Mouse (Mus musculus) ovary, adult 18-20 months (tissue): ENCODE results near the gene Ggta1.

Experiments
- DNase-seq: peaks from one replicate; pipeline ENCODE4 v3.0.0; 2022; ENCODE audit warnings: low spot score, mixed read lengths

Ggta1 gene

DNA sequence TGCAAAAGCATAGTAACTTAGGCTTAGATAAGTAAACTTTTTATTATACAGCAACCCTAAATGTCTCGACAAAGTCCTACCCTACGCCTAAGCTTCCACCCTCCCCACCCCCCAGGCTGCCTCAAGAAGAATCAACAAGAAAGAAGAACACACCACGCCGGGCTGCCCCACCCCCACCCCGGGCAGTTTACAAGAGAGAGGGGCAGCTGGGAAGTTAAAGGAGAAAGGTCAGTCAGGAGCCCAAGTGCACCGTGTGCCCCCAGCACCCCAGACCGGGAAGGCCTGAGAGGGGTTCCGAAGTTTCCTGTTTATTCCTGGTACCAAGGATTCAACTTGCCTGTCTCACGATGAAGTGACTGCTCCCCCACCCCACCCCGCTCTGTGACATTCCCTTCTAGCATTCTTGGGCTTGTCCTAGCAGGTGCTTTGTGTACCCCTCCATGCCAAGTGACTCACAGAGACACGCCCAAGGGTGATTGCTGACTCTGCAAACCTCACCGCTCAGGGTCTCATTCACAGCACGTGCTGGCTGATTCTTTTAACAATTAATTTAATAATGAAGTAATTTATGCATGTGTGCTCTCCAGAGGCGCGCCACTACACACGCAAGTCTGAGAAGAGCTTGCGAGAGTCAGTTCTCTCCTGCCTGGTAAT, 27.6 kb upstream of the Ggta1 start:
- no peak for DNase-seq

DNA sequence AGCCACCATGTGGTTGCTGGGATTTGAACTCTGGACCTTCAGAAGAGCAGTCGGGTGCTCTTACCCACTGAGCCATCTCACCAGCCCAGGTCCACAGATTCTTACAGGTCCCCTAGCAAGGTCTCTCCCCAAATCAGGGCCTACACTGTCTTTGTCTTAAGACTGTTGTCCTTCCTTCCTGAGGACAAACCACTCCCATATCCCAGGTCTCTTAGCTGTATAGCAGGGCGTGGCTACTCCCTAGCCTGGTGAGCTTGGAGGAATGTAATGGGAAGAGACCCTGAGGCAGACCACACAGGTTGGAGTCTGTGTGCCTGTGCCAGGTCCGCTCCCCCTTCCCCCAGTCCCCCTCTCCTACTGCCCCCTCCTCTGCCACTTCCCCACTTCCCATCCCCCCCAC, 24.7 kb upstream of the Ggta1 start:
- DNase-seq, result no peak

DNA sequence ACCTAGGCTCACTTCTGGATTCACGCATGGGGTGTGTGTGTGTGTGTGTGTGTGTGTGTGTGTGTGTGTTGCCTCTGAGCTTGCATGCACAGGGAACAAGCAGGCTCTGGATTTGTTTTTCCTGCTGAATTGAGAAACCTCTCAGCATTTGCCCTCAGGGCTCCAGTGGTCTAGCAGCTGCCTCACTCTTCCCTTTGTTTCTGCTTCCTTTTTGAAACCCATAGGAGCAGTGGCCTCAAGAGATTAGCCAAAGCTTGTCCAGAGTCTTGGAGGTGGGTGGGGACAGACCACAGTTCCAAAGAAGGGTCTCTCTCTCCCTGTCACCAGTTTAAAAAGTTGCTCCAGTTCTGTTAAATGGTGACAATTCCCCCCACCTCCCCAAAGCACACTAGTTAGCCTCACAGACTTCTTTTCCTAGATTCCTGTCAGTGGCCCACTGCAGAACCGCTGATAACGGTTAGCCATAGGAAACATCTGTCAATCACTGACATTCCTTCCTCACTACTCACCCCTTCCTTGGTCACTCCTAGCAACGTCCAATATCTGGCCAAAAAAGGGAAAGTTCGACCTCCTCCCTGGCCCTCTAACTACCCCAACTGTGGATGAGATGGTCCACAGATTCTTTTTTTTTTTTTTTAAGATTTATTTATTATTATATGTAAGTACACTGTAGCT, 24.1 kb upstream of the Ggta1 start:
- DNase-seq, result no peak

DNA sequence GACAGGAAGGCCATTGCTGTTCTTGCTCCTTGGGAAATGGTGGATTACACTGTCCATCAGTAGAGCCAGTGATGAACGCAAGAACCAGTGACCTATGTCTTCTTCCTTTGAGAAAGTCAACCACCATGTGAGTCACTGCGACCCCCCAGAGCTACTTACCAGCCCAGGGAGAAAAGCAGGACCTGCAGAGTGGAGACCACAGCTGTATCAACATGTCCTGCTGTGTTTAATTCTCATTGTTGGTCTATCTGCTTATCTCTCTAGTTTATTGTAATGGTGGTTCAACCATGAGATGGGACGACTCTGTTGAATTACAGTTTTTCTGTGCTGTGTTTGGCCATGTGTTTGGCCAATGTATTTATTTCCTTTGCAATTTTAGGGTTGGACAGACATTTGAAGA, 21.1 kb upstream of the Ggta1 start:
- DNase-seq, result no peak

DNA sequence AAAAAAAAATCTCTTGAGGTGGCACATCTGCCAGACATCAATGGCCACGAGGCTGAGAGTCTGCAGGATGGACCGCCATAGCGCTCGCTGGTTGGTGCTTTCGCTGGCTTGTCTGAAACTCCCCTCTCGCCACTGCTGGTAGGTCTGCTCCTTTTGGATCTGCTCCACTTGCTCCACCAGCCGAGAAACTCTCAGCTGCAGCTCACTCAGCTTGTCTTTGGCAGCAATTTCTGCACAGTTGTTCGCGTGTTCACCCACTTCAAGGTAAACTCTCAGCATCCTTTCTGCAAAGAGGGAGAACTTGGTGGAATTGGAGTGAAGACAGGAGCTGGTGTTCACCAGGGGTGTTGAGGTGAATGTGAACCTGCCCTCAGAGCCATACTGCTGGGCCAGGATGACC, 20.4 kb upstream of the Ggta1 start:
- DNase-seq, result no peak

DNA sequence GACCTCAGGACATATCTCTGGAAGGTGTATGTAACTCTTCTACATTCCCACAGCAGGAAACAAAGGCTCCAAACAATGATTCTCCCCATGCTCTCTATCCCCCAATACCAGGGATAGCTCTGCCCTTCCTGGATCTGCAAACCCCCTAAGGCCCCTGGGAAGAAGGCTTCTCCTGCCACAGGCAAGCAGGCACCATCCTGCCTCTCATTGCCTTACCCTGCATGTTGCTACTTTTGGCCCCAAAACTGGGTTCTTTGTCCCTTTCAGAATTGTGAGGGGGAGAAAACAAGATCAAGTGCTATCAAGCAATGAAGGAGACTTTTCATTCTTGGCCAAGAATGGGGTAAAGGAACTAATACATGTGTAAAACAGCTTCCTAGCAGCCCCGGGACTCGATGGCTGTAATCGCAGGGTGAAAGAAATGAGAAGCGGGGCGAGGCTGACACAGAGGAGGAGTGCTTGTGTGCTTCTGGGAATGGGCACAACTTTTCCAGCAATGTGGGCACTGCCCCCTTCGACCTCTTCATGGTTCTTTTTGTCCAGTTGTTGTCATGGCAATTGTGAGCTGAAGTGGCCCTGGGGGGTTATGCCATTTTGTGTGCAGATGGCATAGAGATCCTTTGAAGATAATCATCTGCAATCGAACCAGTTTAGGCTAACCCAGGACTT, 18.4 kb upstream of the Ggta1 start:
- DNase-seq, result no peak

DNA sequence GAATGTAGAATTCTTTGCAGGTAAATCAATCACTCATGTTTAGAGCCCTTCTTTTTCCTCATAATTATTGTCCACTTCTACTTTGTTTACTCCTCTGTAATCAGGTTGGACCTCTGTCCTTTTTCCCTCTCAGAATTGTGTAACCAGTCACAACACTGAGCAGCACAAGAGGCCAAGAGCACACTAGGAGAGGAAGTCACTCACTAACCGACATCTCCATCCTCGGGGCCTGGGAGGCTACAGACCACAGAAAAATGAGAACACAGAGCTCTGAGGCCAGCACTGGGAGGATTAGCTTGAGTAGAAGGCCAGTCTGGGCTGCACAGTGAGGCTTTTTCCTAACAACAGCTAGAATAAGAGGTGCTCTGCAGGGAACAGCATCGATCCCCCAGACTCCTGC, 17.0 kb upstream of the Ggta1 start:
- DNase-seq, result no peak

DNA sequence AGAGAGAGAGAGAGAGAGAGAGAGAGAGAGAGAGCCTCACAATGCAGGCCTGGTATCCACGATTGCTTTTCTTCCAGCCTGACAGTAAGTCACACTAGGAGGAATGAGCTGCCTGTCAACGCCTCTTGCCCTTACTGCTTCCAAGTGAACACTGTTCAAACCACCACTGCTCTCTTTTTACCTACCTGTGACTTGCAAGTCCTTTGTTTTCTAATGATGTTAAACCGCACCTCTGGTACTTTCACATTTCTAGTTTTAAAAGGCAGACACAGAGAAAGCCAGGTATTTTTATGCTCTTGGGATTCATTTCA, 15.7 kb upstream of the Ggta1 start:
- no peak for DNase-seq

DNA sequence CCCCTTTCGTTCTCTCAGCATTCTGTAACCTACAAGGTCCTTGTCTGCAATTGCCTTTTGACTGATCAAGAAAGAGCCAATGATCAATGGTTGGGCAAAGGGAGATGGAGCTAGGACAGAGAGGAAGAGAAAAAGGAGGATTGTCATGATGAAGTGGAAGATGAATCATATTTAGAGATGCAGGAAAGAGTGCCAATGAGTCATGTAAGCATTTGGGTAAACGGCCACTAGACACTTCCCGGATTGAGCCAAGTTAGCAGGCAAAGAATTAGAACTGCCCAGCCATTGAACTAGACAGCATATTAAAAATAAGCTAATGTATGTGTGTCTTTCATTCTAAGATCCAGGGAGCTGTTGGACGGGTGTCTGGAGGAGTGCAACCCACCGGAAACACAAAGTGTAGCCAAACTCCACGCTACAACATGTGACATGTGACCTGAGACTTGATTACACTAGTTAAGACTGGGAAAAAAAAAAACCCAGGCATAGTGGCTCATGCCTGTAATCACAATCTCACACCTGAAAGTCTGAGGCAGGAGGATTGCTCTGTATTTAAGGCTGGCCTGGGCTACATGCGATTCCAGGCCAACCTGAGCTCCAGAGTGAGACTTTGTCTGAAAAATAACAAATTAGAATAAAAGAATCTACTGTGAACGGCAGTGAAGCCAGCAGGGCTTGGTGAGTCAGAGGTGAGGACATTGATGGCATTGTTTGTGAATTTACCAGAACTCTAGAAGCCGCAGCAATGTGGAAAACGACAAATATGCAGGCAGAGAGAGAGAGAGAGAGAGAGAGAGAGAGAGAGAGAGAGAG, 15.2 kb upstream of the Ggta1 start:
- no peak for DNase-seq

DNA sequence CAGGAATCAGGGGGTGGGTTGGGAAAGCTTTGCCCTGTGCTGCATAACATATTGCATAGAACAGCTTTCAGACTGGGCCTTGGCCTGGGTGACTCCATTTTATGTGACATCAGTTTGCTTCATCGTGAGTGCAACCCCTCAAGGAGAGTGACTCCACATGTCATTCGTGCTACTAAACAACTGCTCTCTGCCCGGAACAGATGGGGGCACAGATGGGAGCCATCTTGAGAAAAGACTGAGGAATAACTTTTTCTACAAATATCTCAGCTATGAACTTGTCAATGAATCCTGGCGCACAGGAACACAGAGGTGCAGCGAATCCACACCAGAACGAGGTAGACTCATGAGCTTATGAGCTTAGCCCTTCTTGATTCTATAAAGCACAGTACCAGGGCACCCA, 14.3 kb upstream of the Ggta1 start:
- DNase-seq, result no peak

DNA sequence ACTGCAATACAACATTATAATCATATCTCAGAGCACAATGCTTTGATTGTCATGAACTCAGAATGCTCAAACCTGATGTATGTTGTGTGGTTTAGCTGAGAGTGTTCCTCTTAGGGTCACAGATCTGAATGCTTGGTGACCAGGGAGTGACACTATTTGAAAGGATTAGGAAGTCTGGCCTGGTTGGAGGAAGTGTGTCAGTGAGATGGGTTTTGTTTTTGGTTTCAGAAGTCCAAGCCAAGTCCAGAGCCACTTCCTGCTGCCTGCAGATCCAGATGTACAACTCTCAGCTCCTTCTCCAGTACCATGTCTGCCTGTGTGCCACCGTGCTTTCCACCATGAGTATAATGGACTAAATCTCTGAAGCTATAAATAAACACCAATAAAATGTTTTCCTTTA, 11.9 kb upstream of the Ggta1 start:
- DNase-seq, result no peak

DNA sequence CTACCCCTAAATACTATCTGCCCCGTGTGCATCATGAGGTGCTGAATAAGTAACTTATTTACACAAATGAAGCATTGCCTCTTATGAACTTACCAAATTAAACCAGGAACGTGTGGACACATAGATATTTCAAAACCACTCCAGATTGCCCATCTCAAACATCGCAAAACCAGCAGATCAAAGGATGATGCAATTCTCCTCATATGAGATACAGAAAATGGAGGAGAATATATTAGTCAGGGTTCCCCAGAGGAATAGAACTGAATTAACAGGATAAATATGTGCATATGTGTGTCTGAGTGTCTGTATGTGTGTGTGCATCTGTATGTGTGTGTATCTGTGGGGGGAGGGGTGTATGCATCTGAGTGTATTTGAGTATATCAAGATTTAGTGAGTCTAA, 6.2 kb upstream of the Ggta1 start:
- DNase-seq, result no peak

DNA sequence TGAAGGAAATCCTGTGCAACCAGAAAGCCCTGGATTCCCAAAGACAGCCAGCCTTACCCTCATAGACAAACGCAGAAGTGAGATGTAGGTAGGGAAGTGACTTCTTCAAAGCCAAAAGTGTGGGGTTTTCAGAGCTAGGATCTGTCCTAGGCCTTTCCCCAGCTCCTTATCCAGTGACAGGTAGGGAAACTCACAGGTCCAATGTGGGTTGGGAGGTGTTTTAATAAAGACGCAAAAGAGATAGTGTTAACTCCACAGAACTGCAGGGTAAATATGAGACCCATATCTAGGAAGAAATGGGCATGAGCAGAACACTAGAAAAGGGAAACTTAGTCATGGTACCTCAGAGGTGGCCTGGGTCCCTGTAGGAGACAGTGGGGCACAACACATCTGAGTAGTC, 5.2 kb upstream of the Ggta1 start:
- no peak for DNase-seq

DNA sequence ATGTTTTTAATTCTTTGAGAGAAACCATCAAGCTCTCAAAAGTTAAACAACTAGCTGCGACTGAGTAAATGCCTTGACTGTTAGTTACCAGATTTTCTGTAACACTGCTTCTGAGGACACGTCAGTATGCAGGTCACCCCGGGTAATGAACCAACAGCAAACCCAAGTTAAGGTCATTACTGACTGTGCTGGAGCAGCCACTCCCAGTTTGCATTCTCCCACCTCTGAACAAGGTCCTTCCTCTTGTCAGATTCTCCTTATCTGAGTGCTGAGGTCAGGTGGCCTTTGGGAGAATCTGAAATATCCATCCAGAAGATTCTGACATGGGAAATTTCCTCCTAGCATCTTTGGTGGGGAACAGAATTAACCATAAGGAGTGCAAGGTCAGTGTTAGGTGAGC, 4.8 kb upstream of the Ggta1 start:
- no peak for DNase-seq

DNA sequence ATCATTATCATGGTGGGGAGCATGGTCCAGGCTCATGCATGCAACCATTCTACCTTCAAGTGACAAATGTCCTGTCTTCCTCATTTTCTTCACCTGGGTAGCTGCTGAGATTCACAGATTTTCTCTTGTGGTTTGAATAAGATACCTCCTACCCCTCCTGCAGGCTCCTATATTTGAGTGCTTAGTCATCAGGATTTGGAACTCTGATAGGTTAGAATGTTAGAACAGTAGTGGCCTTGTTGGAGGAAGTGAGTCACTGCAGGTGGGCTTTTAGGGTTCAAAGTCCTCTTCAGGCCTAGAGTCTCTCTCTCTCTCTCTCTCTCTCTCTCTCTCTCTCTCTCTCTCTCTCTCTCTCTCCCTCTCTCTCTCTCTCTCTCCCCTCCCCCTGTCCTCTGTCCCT, 2.6 kb upstream of the Ggta1 start:
- DNase-seq, result no peak

DNA sequence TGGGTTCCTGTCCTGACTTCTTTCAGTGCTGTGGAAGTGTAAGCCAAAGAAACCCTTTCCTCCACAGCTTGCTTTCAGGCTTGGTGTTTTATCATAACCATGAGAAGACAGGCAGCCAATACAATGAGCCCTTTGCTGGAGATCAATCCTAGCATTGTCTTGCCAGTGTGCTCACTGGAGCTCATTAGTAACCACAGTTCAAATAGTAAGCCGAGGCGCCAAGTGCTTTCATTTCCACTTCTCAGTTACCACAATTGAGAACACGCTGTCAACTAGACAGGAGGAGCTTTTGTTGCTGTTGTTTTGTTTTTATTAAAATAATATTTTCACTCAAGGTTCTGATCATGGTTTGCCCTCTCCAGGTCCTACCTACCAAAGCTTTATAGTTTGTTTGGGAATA, 1.5 kb upstream of the Ggta1 start:
- no peak for DNase-seq

DNA sequence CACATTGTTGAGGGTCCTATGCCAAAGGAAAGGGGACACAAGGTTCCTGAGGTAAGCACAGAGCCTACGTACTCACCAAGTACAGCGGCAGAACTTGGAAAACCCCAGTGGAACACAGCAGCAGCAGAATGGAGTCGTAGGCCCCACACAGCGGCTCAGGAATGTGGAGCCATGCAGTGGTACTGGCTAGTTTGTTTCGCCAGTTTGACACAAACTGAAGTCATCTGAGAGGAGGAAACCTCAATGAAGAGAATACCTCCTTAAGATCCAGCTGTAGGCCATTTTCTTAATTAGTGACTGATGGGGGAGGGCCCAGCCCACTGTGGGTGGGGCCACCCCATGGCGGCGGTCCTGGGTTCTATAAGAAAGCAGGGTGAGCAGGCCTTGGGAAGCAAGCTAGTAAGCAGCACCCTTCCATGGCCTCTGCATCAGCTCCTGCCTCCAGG, 1.1 kb upstream of the Ggta1 start:
- DNase-seq, result no peak

DNA sequence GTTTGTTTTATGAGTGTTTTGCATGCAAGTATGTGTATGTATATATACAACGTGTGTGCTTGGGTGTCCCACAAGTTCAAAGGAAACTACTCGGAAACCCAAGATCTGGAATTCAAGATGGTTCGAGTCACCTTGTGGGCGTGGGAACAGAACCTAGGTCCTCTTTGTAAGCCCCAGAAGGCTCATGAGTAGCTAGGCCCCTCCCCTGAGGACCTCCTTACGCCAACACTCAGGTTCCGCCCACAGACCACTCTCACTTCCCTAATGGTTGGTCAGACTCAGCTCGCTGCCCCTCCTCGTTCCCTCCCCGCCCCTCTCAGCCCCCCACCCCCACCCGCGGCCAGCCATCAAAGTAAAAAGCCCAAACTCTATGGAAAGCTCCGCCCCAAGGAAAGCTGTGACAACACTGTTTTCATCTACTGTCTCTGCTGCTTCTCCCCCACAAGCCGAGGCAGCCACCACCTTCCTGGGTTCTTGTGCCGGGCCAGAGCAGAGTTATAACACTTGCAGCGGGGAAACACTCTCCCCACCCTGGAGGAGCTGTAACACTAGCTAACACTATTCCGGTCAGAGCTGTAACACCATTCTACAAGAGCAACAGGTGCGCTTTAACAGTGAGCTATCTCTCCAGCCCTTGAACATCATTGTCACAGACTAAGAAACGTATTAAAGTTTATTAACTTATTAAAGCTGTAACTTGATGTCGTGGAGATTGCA, 499 bp upstream of the Ggta1 start:
- peak; percentile 52 for DNase-seq

DNA sequence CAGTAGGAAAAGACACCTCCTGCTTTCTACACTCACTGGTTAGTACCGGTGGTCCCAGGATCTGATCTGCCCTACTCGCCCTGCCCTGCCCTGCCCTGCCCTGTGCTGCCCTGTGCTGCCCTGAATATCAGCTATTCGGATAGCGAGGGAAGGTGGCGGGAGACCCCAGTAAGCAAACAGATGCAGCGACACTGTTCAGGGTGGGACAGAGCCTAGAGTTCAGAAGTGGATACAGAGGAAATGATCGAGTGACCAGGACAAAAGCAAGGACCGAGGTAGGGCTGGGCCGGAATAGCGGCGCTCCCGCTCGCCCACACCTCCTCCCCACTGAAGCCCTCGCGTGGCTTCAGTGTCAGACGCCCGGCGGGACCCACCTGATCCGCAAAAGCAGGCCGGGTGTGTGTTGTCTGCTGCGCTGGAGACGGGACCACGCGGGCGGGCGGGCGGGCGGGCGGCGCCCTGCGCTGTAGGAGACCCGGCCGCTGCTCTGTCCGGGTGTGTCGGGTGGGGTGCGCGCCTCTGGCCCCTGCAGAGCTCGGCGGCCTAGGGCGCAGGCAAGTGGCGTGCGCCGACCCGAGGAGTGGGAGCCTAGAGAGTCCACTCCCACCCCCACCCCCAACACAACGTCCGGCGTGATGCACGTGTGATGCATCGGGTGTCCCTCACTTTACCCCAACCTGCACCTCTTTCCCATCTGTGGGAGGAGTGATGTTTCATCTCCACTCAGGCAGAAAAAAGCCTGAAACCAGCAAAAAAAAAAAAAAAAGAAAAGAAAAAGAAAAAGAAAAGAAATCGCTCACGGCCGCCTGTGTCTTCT, 852 bp downstream of the Ggta1 start:
- no peak for DNase-seq

DNA sequence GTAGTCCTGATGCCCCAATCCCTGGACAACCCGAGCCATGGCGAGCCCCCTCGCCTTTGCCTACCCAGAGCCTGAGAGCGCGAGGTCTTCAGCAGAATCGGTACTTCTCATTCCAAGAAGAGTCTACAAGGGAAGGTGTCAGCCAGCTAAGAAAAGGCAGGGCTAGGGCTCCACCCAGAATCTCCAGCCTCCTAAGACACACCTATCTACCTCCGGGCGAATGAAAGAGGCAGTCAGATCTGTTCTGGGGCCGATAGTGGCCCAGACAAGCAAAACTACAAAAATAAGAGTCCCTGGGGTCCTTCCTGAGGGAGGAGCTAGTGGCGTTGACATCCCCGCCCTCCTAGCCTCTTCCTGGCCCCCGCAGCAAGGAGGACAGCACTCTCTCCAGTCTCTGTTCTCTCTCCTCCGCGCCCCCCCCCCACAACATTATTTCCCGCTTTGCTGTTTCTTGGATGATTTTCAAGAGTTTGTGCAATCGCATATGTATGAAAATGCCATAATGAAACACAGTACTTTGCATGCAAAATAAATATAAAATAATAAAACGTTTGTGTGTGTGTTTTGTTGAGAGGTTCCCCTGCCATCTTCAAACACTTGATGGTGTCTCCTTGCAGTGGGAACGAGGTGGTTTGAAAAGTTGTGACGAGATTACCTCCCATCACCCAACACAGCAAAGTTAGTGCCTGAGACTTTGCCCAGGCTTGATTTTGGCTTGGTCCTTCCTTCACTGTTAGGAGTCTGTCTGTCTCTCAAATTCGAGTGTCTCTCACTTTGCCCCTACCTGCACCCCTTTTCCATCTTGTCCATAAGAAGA, 1.7 kb downstream of the Ggta1 start:
- DNase-seq, result no peak
